Mouse (Mus musculus) ES-Bruce4 (cell line): ENCODE results near the gene Rnf185.

Experiments
- CTCF ChIP-seq: IDR thresholded peaks from one replicate; pipeline ENCODE4 v1.8.1; 2011; ENCODE audit warnings: low read depth, low read length
- EP300 ChIP-seq: IDR thresholded peaks from 2 replicates; pipeline ENCODE4 v1.6.1; 2011; ENCODE audit warnings: low read depth, low read length; ENCODE audit not compliant: insufficient read depth
- POLR2A ChIP-seq: IDR thresholded peaks from one replicate; pipeline ENCODE4 v1.8.1; 2011; ENCODE audit warnings: low read length; ENCODE audit not compliant: insufficient read depth

DNA sequence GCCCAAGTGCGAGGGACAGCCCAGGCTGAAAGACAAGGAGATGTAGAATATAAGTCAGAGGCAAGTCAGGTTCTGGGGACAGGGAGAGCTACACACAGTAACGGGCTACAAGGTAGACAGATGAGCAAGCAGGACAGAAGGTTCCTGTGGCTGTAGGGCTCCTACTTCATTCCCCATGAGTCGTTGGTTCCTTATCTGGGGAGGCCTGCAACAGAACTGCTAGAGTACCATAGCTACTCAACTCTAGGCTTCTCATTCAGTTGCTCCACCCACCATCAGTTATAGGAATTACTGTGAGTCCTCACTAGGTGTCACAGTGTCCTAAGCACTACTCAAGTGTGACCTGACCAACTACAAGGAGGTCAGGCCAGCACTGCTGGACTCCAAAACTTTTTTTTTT, 49.1 kb downstream of the Rnf185 start:
- TF ChIP-seq CTCF (no peak), POLR2A (no peak), EP300 (no peak)
